Mouse (Mus musculus): ENCODE data around the gene Atp6v0c. TPM values are rescaled to one million over a fixed set of nuclear protein-coding genes. Genes with fewer than 3 reads are reported as not detected.
A peak's percentile ranks its signal among the peaks of the same experiment; 100 is the strongest.

Atp6v0c gene
- total and polyA plus RNA-seq, 3 experiments = 65.5 to 285 (median 189) TPM

- ATAC-seq (ENCODE audit: extremely low read depth, insufficient number of reproducible peaks, low FRiP score, poor library complexity, severe bottlenecking) = no peak
- peaks cover 79% of the 10 kb centered on the region for H3K4me1 ChIP-seq (ENCODE audit: insufficient read depth, low read depth, low read length)
Observed at GRCm38 (mm10) chr17:24193268-24193667, 23.8 kb upstream of the Atp6v0c start.

GRCm38 (mm10) chr17:24192848-24193247 is 23.3 kb upstream of the Atp6v0c start:
- Histone ChIP-seq H3K4me3 (ENCODE audit: low read depth, low read length) (no peak overlapping the region), H3K9me3 (replicated peaks) (no peaks in the 10 kb centered on the region), H3K27me3 (ENCODE audit: insufficient read depth, low read length) (no peaks in the 10 kb centered on the region), H3K36me3 (replicated peaks) (peaks cover 92% of the 10 kb centered on the region), H3K4me1 (ENCODE audit: insufficient read depth, low read depth, low read length) (peaks cover 78% of the 10 kb centered on the region)
- TF ChIP-seq GATA1 (IDR thresholded peaks at IDR 0.05; ENCODE audit: borderline replicate concordance, low read length) (no peak), GATA2 (IDR thresholded peaks at IDR 0.05; ENCODE audit: borderline replicate concordance, low read depth, low read length) (no peak), POLR2AphosphoS5 (IDR thresholded peaks at IDR 0.05; ENCODE audit: insufficient replicate concordance, low read depth, low read length) (no peak)
- ATAC-seq (ENCODE audit: extremely low read depth, insufficient number of reproducible peaks, low FRiP score, poor library complexity, severe bottlenecking) = no peak
- DNase-seq (ENCODE audit: low spot score) = no peak

More at GRCm38 (mm10) chr17:24193268-24193667, 23.8 kb upstream of the Atp6v0c start:
- DNase-seq (ENCODE audit: low spot score) = no peak
- no peak for TF ChIP-seq GATA1 (IDR thresholded peaks at IDR 0.05; ENCODE audit: borderline replicate concordance, low read length)
- no peak for TF ChIP-seq TAL1 (conservative IDR thresholded peaks at IDR 0.05; ENCODE audit: low read depth, low read length)
- no peak for TF ChIP-seq CTCF (IDR thresholded peaks at IDR 0.05; ENCODE audit: low read depth, low read length)
- no peak for TF ChIP-seq GATA2 (IDR thresholded peaks at IDR 0.05; ENCODE audit: borderline replicate concordance, low read depth, low read length)
- TF ChIP-seq POLR2AphosphoS5 (IDR thresholded peaks at IDR 0.05; ENCODE audit: insufficient replicate concordance, low read depth, low read length) = no peak
- Histone ChIP-seq H3K36me3 (replicated peaks) (peaks cover 92% of the 10 kb centered on the region), H3K4me3 (ENCODE audit: low read depth, low read length) (no peak overlapping the region), H3K9me3 (replicated peaks) (no peaks in the 10 kb centered on the region), H3K27me3 (ENCODE audit: insufficient read depth, low read length) (no peaks in the 10 kb centered on the region)

GRCm38 (mm10) chr17:24191481-24191880 is 22.0 kb upstream of the Atp6v0c start:
- peaks cover 88% of the 10 kb centered on the region for H3K36me3 ChIP-seq (replicated peaks)
- no peaks in the 10 kb centered on the region for H3K27me3 ChIP-seq (ENCODE audit: insufficient read depth, low read length)
- no peak for TF ChIP-seq GATA2 (IDR thresholded peaks at IDR 0.05; ENCODE audit: borderline replicate concordance, low read depth, low read length)
- no peak for TF ChIP-seq POLR2AphosphoS5 (IDR thresholded peaks at IDR 0.05; ENCODE audit: insufficient replicate concordance, low read depth, low read length)
- TF ChIP-seq GATA1 (IDR thresholded peaks at IDR 0.05; ENCODE audit: borderline replicate concordance, low read length) = no peak
- no peak for TF ChIP-seq TAL1 (conservative IDR thresholded peaks at IDR 0.05; ENCODE audit: low read depth, low read length)
- TF ChIP-seq CTCF (IDR thresholded peaks at IDR 0.05; ENCODE audit: low read depth, low read length) = no peak
- H3K4me1 ChIP-seq (ENCODE audit: insufficient read depth, low read depth, low read length) = peaks cover 66% of the 10 kb centered on the region
- ATAC-seq (ENCODE audit: extremely low read depth, insufficient number of reproducible peaks, low FRiP score, poor library complexity, severe bottlenecking) (no peak), DNase-seq (ENCODE audit: low spot score) (no peak)
- H3K9me3 ChIP-seq (replicated peaks) = no peaks in the 10 kb centered on the region
- no peak overlapping the region for H3K4me3 ChIP-seq (ENCODE audit: low read depth, low read length)

DNA sequence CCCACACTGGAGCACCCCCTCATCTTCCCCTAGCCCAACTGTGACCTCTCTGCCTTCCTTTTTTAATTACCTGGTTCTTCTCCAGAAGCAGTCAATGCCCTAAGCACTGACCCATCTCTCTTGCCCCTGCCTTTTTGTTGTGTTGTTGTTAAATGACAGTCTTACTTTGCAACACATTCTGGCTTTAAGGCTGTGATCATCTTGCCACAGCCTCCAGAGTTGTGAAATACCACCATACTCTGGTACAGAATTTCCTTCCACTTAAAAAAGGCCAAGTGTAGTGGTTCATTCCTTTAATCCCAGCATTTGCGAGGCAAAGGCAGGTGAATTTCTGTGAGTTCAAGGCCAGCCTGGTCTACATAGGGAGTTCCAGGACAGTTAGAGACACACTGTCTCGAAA is 21.4 kb upstream of the Atp6v0c start:
- DNase-seq (ENCODE audit: low spot score) (no peak), ATAC-seq (ENCODE audit: extremely low read depth, insufficient number of reproducible peaks, low FRiP score, poor library complexity, severe bottlenecking) (no peak)
- Histone ChIP-seq H3K9me3 (replicated peaks) (no peaks in the 10 kb centered on the region), H3K36me3 (replicated peaks) (peaks cover 88% of the 10 kb centered on the region), H3K4me3 (ENCODE audit: low read depth, low read length) (no peak overlapping the region), H3K27me3 (ENCODE audit: insufficient read depth, low read length) (no peaks in the 10 kb centered on the region), H3K4me1 (ENCODE audit: insufficient read depth, low read depth, low read length) (peaks cover 62% of the 10 kb centered on the region)
- TF ChIP-seq GATA1 (IDR thresholded peaks at IDR 0.05; ENCODE audit: borderline replicate concordance, low read length) (no peak), TAL1 (conservative IDR thresholded peaks at IDR 0.05; ENCODE audit: low read depth, low read length) (no peak), CTCF (IDR thresholded peaks at IDR 0.05; ENCODE audit: low read depth, low read length) (no peak), GATA2 (IDR thresholded peaks at IDR 0.05; ENCODE audit: borderline replicate concordance, low read depth, low read length) (no peak), POLR2AphosphoS5 (IDR thresholded peaks at IDR 0.05; ENCODE audit: insufficient replicate concordance, low read depth, low read length) (no peak)

GRCm38 (mm10) chr17:24174259-24174658 is 4.8 kb upstream of the Atp6v0c start:
- no peaks in the 10 kb centered on the region for H3K27me3 ChIP-seq (ENCODE audit: insufficient read depth, low read length)
- H3K4me1 ChIP-seq (ENCODE audit: insufficient read depth, low read depth, low read length) = peaks cover 49% of the 10 kb centered on the region
- DNase-seq (ENCODE audit: low spot score) = no peak
- H3K4me3 ChIP-seq (ENCODE audit: low read depth, low read length) = no peak overlapping the region
- H3K36me3 ChIP-seq (replicated peaks) = peaks cover 34% of the 10 kb centered on the region
- no peaks in the 10 kb centered on the region for H3K9me3 ChIP-seq (replicated peaks)
- no peak for ATAC-seq (ENCODE audit: extremely low read depth, insufficient number of reproducible peaks, low FRiP score, poor library complexity, severe bottlenecking)
- peak; percentile 79 for TF ChIP-seq POLR2AphosphoS5 (IDR thresholded peaks at IDR 0.05; ENCODE audit: insufficient replicate concordance, low read depth, low read length)
- no peak for TF ChIP-seq TAL1 (conservative IDR thresholded peaks at IDR 0.05; ENCODE audit: low read depth, low read length)

GRCm38 (mm10) chr17:24173423-24173822 is 3.9 kb upstream of the Atp6v0c start:
- no peak for TF ChIP-seq GATA2 (IDR thresholded peaks at IDR 0.05; ENCODE audit: borderline replicate concordance, low read depth, low read length)
- TF ChIP-seq GATA1 (IDR thresholded peaks at IDR 0.05; ENCODE audit: borderline replicate concordance, low read length) = no peak
- no peak for TF ChIP-seq TAL1 (conservative IDR thresholded peaks at IDR 0.05; ENCODE audit: low read depth, low read length)
- peak; percentile 95 for TF ChIP-seq CTCF (IDR thresholded peaks at IDR 0.05; ENCODE audit: low read depth, low read length)
- TF ChIP-seq POLR2AphosphoS5 (IDR thresholded peaks at IDR 0.05; ENCODE audit: insufficient replicate concordance, low read depth, low read length) = no peak
- H3K4me3 ChIP-seq (ENCODE audit: low read depth, low read length) = no peak overlapping the region
- H3K9me3 ChIP-seq (replicated peaks) = no peaks in the 10 kb centered on the region
- DNase-seq (ENCODE audit: low spot score) (no peak), ATAC-seq (ENCODE audit: extremely low read depth, insufficient number of reproducible peaks, low FRiP score, poor library complexity, severe bottlenecking) (no peak)
- peaks cover 28% of the 10 kb centered on the region for H3K36me3 ChIP-seq (replicated peaks)
- H3K27me3 ChIP-seq (ENCODE audit: insufficient read depth, low read length) = no peaks in the 10 kb centered on the region
- H3K4me1 ChIP-seq (ENCODE audit: insufficient read depth, low read depth, low read length) = peaks cover 47% of the 10 kb centered on the region

DNA sequence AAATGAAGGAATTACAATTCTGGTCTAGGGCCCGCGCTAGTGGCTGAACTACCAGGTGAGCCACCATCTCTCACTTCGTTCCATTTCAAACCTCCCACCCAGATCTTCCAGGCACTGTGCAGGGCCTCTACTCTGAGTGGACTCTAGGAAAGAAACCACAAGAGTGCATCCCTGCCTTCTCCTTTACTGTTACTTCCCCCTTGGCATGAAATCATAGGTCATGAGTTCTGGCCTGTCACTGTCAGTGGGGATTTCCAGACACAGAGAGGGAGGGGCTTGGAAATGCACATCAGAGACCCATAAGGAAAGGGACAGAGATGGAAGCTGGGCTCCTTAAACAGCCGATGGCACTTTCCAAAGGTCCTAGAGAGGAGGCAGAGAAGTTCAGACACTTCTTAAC is 2.2 kb upstream of the Atp6v0c start:
- H3K4me3 ChIP-seq (ENCODE audit: low read depth, low read length) = no peak overlapping the region
- H3K4me1 ChIP-seq (ENCODE audit: insufficient read depth, low read depth, low read length) = peaks cover 64% of the 10 kb centered on the region
- no peak for ATAC-seq (ENCODE audit: extremely low read depth, insufficient number of reproducible peaks, low FRiP score, poor library complexity, severe bottlenecking)
- H3K27me3 ChIP-seq (ENCODE audit: insufficient read depth, low read length) = no peaks in the 10 kb centered on the region
- no peaks in the 10 kb centered on the region for H3K9me3 ChIP-seq (replicated peaks)
- DNase-seq (ENCODE audit: low spot score) = no peak
- TF ChIP-seq TAL1 (conservative IDR thresholded peaks at IDR 0.05; ENCODE audit: low read depth, low read length) (no peak), GATA1 (IDR thresholded peaks at IDR 0.05; ENCODE audit: borderline replicate concordance, low read length) (no peak), CTCF (IDR thresholded peaks at IDR 0.05; ENCODE audit: low read depth, low read length) (no peak)
- H3K36me3 ChIP-seq (replicated peaks) = peaks cover 36% of the 10 kb centered on the region

Data from G1E (cell line).